Mouse (Mus musculus) lung, postnatal 0 days (tissue): ENCODE data around the gene Nlrx1. TPM values are rescaled to one million over a fixed set of nuclear protein-coding genes. Genes with fewer than 3 reads are reported as not detected.

Experiments used
- ATAC-seq: fragments of 200-750 bp; cut with Nextera tagmentation; 2 replicates; pipeline ENCODE4 v1.8.0; 2017; ENCODE audit warnings: moderate library complexity
- DNase-seq: peaks from one replicate; pipeline ENCODE4 v3.0.0-alpha.2; 2016; ENCODE audit warnings: low spot score
- H3K27ac ChIP-seq: fragments of 300-500 bp; sonication (generic); 2 replicates; pipeline ENCODE4 v1.5.1; 2014; ENCODE audit warnings: antibody characterized with exemption, mild to moderate bottlenecking, low read length, mixed read lengths
- H3K27me3 ChIP-seq: fragments of 300-500 bp; sonication (generic); replicated peaks from 2 replicates; pipeline ENCODE4 v1.6.1; 2014; ENCODE audit warnings: low read length, mixed read lengths; ENCODE audit not compliant: insufficient read depth
- H3K36me3 ChIP-seq: fragments of 300-500 bp; sonication (generic); 2 replicates; pipeline ENCODE4 v1.6.1; 2014; ENCODE audit warnings: low read length, mixed read lengths; ENCODE audit not compliant: insufficient read depth
- H3K4me1 ChIP-seq: fragments of 300-500 bp; sonication (generic); 2 replicates; pipeline ENCODE4 v1.6.1; 2014; ENCODE audit warnings: antibody characterized with exemption, low read depth, low read length, mixed read lengths; ENCODE audit not compliant: insufficient read depth
- H3K4me2 ChIP-seq: fragments of 300-500 bp; sonication (generic); replicated peaks from 2 replicates; pipeline ENCODE4 v1.6.1; 2014; ENCODE audit warnings: low read depth, mild to moderate bottlenecking, low read length, moderate library complexity, mixed read lengths
- H3K4me3 ChIP-seq: fragments of 300-500 bp; sonication (generic); 2 replicates; pipeline ENCODE4 v1.5.1; 2014; ENCODE audit warnings: low read depth, low read length
- H3K9ac ChIP-seq: fragments of 300-500 bp; sonication (generic); replicated peaks from 2 replicates; pipeline ENCODE4 v1.6.1; 2014; ENCODE audit warnings: low read depth, mild to moderate bottlenecking
- H3K9me3 ChIP-seq: fragments of 300-500 bp; sonication (generic); 2 replicates; pipeline ENCODE4 v1.6.1; 2016; ENCODE audit warnings: low read length, mixed read lengths
- CTCF ChIP-seq: IDR thresholded peaks from 2 replicates; pipeline ENCODE4 v1.5.1; 2016; ENCODE audit warnings: antibody characterized with exemption, mild to moderate bottlenecking
- EP300 ChIP-seq: IDR thresholded peaks from 2 replicates; pipeline ENCODE4 v1.6.1; 2016; ENCODE audit warnings: antibody characterized with exemption, mild to moderate bottlenecking, control low read depth
- WGBS: fragments of 180-500 bp; shearing (Covaris S2); extraction: QIAGEN DNeasy Blood & Tissue Kit; methylation state at CpG from one replicate; pipeline ENCODE4 v1.1.7; 2014; 5-methylcytosine and 5-hydroxymethylcytosine counted together
- polyA plus RNA-seq: library from polyadenylated mRNA; unstranded; fragments of >200 nt; fragmentation: Nextera tagmentation; extraction: Ambion mirVana; gene quantifications from 2 replicates; pipeline ENCODE4 v1.2.1, GENCODE M21; 2015

Nlrx1 gene
- polyA plus RNA-seq, 1 experiment from 2014 or later = 10.1 TPM

DNA sequence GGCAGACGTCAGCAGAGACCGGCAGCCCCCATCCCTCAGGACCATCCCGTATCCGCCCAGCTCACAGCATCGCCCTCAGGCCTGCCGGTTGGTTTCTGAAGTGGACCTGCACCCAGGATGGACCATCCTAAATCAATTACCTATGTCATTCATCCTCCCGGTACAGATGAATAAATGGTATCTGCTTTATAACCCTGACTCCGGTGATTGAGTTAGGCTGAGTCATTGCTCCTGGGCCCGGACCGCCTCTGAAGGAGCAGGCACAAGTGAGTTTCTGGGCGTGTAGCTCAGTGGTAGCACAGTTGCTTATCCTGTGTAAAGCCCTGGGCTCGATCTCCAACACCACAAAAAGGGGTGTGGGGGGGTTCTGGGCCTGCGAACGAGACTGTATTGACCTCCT lies 7.0 kb downstream of the Nlrx1 start:
- Histone ChIP-seq H3K4me3 (no peak overlapping the region), H3K4me2 (no peak overlapping the region), H3K9ac (no peak overlapping the region), H3K4me1 (no peaks in the 10 kb centered on the region; the same call in 1 of the 2 replicates), H3K9me3 (no peaks in the 10 kb centered on the region), H3K27ac (no peak overlapping the region), H3K27me3 (no peaks in the 10 kb centered on the region), H3K36me3 (no peaks in the 10 kb centered on the region)
- 82% methylated on average over 14 of the region's 14 CpGs for WGBS
- TF ChIP-seq CTCF (no peak), EP300 (no peak)
- no peak for ATAC-seq
- no peak for DNase-seq

GRCm38 (mm10) chr9:44259014-44259413 lies 9.4 kb downstream of the Nlrx1 start:
- TF ChIP-seq CTCF (no peak), EP300 (no peak)
- H3K4me2 ChIP-seq = no peak overlapping the region
- H3K9me3 ChIP-seq = no peaks in the 10 kb centered on the region
- DNase-seq (no peak), ATAC-seq (no peak)
- H3K9ac ChIP-seq = no peak overlapping the region
- H3K36me3 ChIP-seq = no peaks in the 10 kb centered on the region
- WGBS = 74% methylated on average over 10 of the region's 10 CpGs
- H3K27ac ChIP-seq = no peak overlapping the region
- H3K4me3 ChIP-seq = no peak overlapping the region
- no peaks in the 10 kb centered on the region for H3K27me3 ChIP-seq
- H3K4me1 ChIP-seq = no peaks in the 10 kb centered on the region

- no peak overlapping the region for H3K4me3 ChIP-seq
- WGBS = 63% methylated on average over 8 of the region's 8 CpGs
- TF ChIP-seq CTCF (no peak), EP300 (no peak)
- peaks cover 5% of the 10 kb centered on the region; the same call in 1 of the 2 replicates for H3K36me3 ChIP-seq
- ATAC-seq (no peak), DNase-seq (no peak)
- H3K27ac ChIP-seq = no peak overlapping the region
- H3K9me3 ChIP-seq = no peaks in the 10 kb centered on the region
- H3K4me2 ChIP-seq = no peak overlapping the region
- H3K27me3 ChIP-seq = no peaks in the 10 kb centered on the region
- no peaks in the 10 kb centered on the region for H3K4me1 ChIP-seq
- no peak overlapping the region for H3K9ac ChIP-seq
Observed at GRCm38 (mm10) chr9:44256213-44256612, 12.2 kb downstream of the Nlrx1 start.

DNA sequence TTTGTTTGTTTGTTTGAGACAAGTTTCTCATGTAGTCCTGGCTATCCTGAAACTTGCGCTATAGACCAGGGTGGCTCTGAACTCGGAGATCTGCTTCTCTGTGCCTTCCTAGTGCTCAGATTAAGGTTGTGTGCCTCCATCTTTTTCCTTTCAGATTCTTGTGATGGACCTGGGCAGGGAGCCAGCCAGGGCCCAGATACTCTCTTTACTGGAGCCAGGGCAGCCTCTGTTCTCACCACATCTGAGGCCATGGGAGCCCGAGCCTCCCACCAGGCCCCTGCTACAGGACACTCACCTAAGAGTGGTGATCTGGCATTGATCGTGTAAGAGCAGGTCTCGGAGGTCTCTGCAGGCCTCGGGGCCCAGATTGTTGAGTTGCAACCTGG lies 13.3 kb downstream of the Nlrx1 start:
- no peaks in the 10 kb centered on the region for H3K9me3 ChIP-seq
- H3K4me3 ChIP-seq = no peak overlapping the region
- peaks cover 5% of the 10 kb centered on the region; the same call in 1 of the 2 replicates for H3K36me3 ChIP-seq
- ATAC-seq = no peak
- no peaks in the 10 kb centered on the region for H3K27me3 ChIP-seq
- TF ChIP-seq EP300 (no peak), CTCF (no peak)
- H3K4me1 ChIP-seq = no peaks in the 10 kb centered on the region
- 71% methylated on average over 6 of the region's 6 CpGs for WGBS
- no peak for DNase-seq
- no peak overlapping the region for H3K4me2 ChIP-seq
- no peak overlapping the region for H3K27ac ChIP-seq
- H3K9ac ChIP-seq = no peak overlapping the region

DNA sequence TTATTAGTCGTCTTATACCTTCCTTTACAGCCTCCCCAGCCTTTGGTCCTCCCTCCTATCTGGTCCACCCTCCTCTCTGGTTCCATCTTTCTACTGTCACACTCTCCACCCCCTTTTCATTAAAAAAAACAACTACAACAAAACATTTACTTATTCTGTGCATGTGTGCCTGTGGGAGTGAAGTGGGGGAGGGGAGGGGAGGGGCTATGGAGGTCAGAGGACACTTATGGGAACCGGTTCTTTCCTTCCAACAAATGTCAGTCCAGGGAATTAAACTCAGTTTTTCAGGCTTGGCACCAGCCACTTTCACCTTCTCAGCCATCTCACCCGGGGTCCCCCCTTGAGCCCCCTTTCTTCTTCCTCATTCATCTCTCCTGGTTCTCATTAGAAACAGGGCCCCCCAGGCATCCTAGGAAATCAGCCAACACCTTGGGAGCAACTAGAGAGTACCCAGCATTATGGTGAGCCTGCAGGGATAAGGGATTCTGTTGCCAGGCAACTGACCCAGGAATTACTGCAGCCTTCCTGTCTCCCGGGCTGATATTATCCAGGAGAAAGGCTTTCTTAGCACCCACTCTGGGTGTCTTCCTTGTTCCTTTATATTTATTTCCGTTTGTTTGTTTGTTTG lies 13.8 kb downstream of the Nlrx1 start:
- no peak for ATAC-seq
- 16% methylated on average over 5 of the region's 5 CpGs for WGBS
- Histone ChIP-seq H3K4me1 (no peaks in the 10 kb centered on the region), H3K9me3 (no peaks in the 10 kb centered on the region), H3K36me3 (peaks cover 5% of the 10 kb centered on the region; the same call in 1 of the 2 replicates), H3K27me3 (no peaks in the 10 kb centered on the region), H3K9ac (no peak overlapping the region), H3K4me2 (no peak overlapping the region), H3K4me3 (no peak overlapping the region), H3K27ac (no peak overlapping the region)
- no peak for DNase-seq
- TF ChIP-seq CTCF (no peak), EP300 (no peak)

GRCm38 (mm10) chr9:44253441-44253840 lies 15.0 kb downstream of the Nlrx1 start:
- no peak for DNase-seq

More at GRCm38 (mm10) chr9:44253441-44253840, 15.0 kb downstream of the Nlrx1 start:
- no peak for ATAC-seq
- Histone ChIP-seq H3K9me3 (no peaks in the 10 kb centered on the region), H3K27me3 (no peaks in the 10 kb centered on the region), H3K9ac (no peak overlapping the region), H3K36me3 (peaks cover 5% of the 10 kb centered on the region; the same call in 1 of the 2 replicates), H3K4me1 (no peaks in the 10 kb centered on the region), H3K4me3 (no peak overlapping the region), H3K27ac (no peak overlapping the region), H3K4me2 (no peak overlapping the region)
- TF ChIP-seq EP300 = no peak
- no peak for TF ChIP-seq CTCF
- WGBS = 83% methylated on average over 6 of the region's 6 CpGs
